16 mouse cellular contexts compared by ENCODE assay signal in the genomic region with DNA sequence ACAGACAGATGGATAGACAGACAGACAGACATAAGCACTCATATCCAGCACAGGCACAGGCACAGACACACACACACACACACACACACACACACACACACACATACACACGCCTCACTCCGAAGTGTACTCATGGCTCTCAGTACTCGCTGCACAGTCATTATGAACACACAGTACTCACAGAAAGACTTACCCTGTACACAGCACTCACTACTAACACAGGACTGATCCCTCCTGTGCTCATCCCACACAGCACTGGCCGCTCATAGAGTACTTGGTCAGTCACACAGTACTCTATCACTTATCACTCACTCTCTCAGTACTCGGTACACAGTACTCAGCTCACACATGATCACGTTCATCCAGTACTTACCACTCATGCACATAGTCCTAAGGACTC.
DNase-seq lines count a peak whose midpoint lies in the region; ATAC-seq and TF ChIP-seq lines count a peak whose summit lies in the region.
"Had no signal": no experiment of that assay in that cellular context is flagged by ENCODE, and none has a peak within 500 bp of the region (broad histone marks: within the 10 kb centered on the region; RNA-seq: fewer than 3 reads in every experiment).

No protein-coding gene starts in this region.

- TF ChIP-seq EP300 in MEL (IDR thresholded peaks at IDR 0.05; ENCODE audit: low read depth in 1 of 2, low read length in 2 of 2), result no peak

- peak overlapping the region; percentile 73 for H3K27ac ChIP-seq in forebrain, embryonic 10.5 days
- no peak overlapping the region for H3K27ac ChIP-seq in forebrain, embryonic 16.5 days (ENCODE audit: low read length)
- H3K27ac ChIP-seq in heart, embryonic 15.5 days, result peak overlapping the region; percentile 88; the same call in 1 of the 2 replicates
- H3K27ac ChIP-seq in MEL (ENCODE audit: control insufficient read depth, low read depth, low read length), result peak overlapping the region; percentile 90
- peak overlapping the region; percentile 96 for H3K27ac ChIP-seq in liver, embryonic 13.5 days

- no peak for TF ChIP-seq POLR2A in MEL (IDR thresholded peaks at IDR 0.05; ENCODE audit: control insufficient read depth in 1 of 2, insufficient read depth in 1 of 2, low read depth in 1 of 2, low read length in 2 of 2, poor library complexity in 1 of 2)

- WGBS in forebrain, embryonic 10.5 days, result 91% methylated on average over 6 of the region's 6 CpGs
- WGBS in forebrain, embryonic 16.5 days, result 96% methylated on average over 6 of the region's 6 CpGs
- 89% methylated on average over 6 of the region's 6 CpGs for WGBS in heart, embryonic 15.5 days
- 42% methylated on average over 6 of the region's 6 CpGs for WGBS in liver, embryonic 13.5 days (ENCODE audit: insufficient replicate concordance)

- H3K9me3 ChIP-seq in forebrain, embryonic 10.5 days, result no peaks in the 10 kb centered on the region
- no peaks in the 10 kb centered on the region for H3K9me3 ChIP-seq in forebrain, embryonic 16.5 days (ENCODE audit: control insufficient read depth, low read length)
- no peaks in the 10 kb centered on the region for H3K9me3 ChIP-seq in heart, embryonic 15.5 days (replicated peaks)
- no peaks in the 10 kb centered on the region for H3K9me3 ChIP-seq in MEL (replicated peaks; ENCODE audit: insufficient read depth, low read length)
- H3K9me3 ChIP-seq in liver, embryonic 13.5 days (replicated peaks), result no peaks in the 10 kb centered on the region

- peaks cover 31% of the 10 kb centered on the region for H3K79me2 ChIP-seq in MEL (ENCODE audit: control insufficient read depth, insufficient read depth, low read length, poor library complexity)

- H3K36me3 ChIP-seq in forebrain, embryonic 10.5 days (replicated peaks), result no peaks in the 10 kb centered on the region
- no peaks in the 10 kb centered on the region for H3K36me3 ChIP-seq in forebrain, embryonic 16.5 days (ENCODE audit: control insufficient read depth, insufficient read depth)
- no peaks in the 10 kb centered on the region for H3K36me3 ChIP-seq in heart, embryonic 15.5 days
- H3K36me3 ChIP-seq in MEL (ENCODE audit: control insufficient read depth in 1 of 2, insufficient read depth in 2 of 2, low read length in 2 of 2), result peaks cover 0 to 56% of the 10 kb centered on the region in 2 experiments; a peak in 2 of 4 replicates
- no peaks in the 10 kb centered on the region for H3K36me3 ChIP-seq in liver, embryonic 13.5 days

- no peak overlapping the region for H3K9ac ChIP-seq in forebrain, embryonic 16.5 days (replicated peaks; ENCODE audit: low read depth, low read length)
- no peak overlapping the region for H3K9ac ChIP-seq in heart, embryonic 15.5 days
- H3K9ac ChIP-seq in MEL (ENCODE audit: control insufficient read depth, low read depth, low read length, poor library complexity, severe bottlenecking), result peak overlapping the region; percentile 62
- peak overlapping the region; percentile 82 for H3K9ac ChIP-seq in liver, embryonic 13.5 days

- no peak overlapping the region for H3K4me2 ChIP-seq in forebrain, embryonic 16.5 days (ENCODE audit: low read length)
- no peak overlapping the region for H3K4me2 ChIP-seq in heart, embryonic 15.5 days
- H3K4me2 ChIP-seq in liver, embryonic 13.5 days, result peak overlapping the region; percentile 75

- no peak for TF ChIP-seq CTCF in MEL (IDR thresholded peaks at IDR 0.05 in 2 of 3, conservative IDR thresholded peaks at IDR 0.05 in 1 of 3; ENCODE audit: control insufficient read depth in 1 of 3, insufficient read depth in 1 of 3, low read depth in 2 of 3, low read length in 3 of 3, poor library complexity in 1 of 3, severe bottlenecking in 1 of 3)

- ATAC-seq in forebrain, embryonic 16.5 days, result no peak
- ATAC-seq in heart, embryonic 15.5 days (replicated peaks; ENCODE audit: insufficient number of reproducible peaks, insufficient read depth, low FRiP score, low read depth), result no peak
- ATAC-seq in liver, embryonic 13.5 days (ENCODE audit: low read depth), result peak; percentile 2; the same call in 1 of the 2 replicates

- peaks cover 96% of the 10 kb centered on the region for H3K4me1 ChIP-seq in forebrain, embryonic 10.5 days
- H3K4me1 ChIP-seq in forebrain, embryonic 16.5 days (replicated peaks; ENCODE audit: control insufficient read depth, insufficient read depth, low read length), result peaks cover 41% of the 10 kb centered on the region
- peaks cover 95% of the 10 kb centered on the region for H3K4me1 ChIP-seq in heart, embryonic 15.5 days (replicated peaks)
- peaks cover 33 to 84% of the 10 kb centered on the region in 2 experiments for H3K4me1 ChIP-seq in MEL (ENCODE audit: control insufficient read depth in 1 of 2, insufficient read depth in 2 of 2, low read length in 2 of 2)
- peaks cover 100% of the 10 kb centered on the region for H3K4me1 ChIP-seq in liver, embryonic 13.5 days (replicated peaks)

- TF ChIP-seq RAD21 in MEL (IDR thresholded peaks at IDR 0.05; ENCODE audit: low read depth, low read length), result no peak

- H3K27me3 ChIP-seq in forebrain, embryonic 10.5 days (ENCODE audit: poor library complexity, severe bottlenecking), result peaks cover 50% of the 10 kb centered on the region
- no peaks in the 10 kb centered on the region for H3K27me3 ChIP-seq in forebrain, embryonic 16.5 days (replicated peaks; ENCODE audit: control insufficient read depth, insufficient read depth, low read length)
- H3K27me3 ChIP-seq in heart, embryonic 15.5 days, result no peaks in the 10 kb centered on the region
- no peaks in the 10 kb centered on the region for H3K27me3 ChIP-seq in MEL (ENCODE audit: control insufficient read depth in 1 of 2, insufficient read depth in 2 of 2, low read length in 2 of 2)
- no peaks in the 10 kb centered on the region for H3K27me3 ChIP-seq in liver, embryonic 13.5 days

- no peak for DNase-seq in forebrain, embryonic 10.5 days (ENCODE audit: extremely low spot score, low spot score)
- DNase-seq in heart, adult 11 months, result no peak
- DNase-seq in MEL (ENCODE audit: low read depth, low spot score), result no peak
- DNase-seq in liver, embryonic 13.5 days, result peak; percentile 26
- no peak for DNase-seq in thymus, adult 18-20 months
- DNase-seq in thymus, postnatal 4 days, result no peak
- DNase-seq: adrenal gland, adult 2 months; cerebellum, adult 11 months; cerebellum, postnatal 36 days; gastrocnemius, postnatal 36 days; kidney, adult 9 months; lung, postnatal 10 days; right cerebral cortex, postnatal 14 days; thymus, postnatal 14 days had no signal

- H3K4me3 ChIP-seq in forebrain, embryonic 10.5 days, result no peak overlapping the region
- no peak overlapping the region for H3K4me3 ChIP-seq in forebrain, embryonic 16.5 days (replicated peaks; ENCODE audit: low read length)
- no peak overlapping the region for H3K4me3 ChIP-seq in heart, embryonic 15.5 days
- no peak overlapping the region for H3K4me3 ChIP-seq in MEL (ENCODE audit: control insufficient read depth in 1 of 2, insufficient read depth in 1 of 2, low read depth in 2 of 2, low read length in 2 of 2)
- no peak overlapping the region for H3K4me3 ChIP-seq in liver, embryonic 13.5 days (replicated peaks)

TF ChIP-seq in MEL, 35 proteins besides CTCF, POLR2A, EP300 and RAD21:
- TF ChIP-seq POLR2AphosphoS5 (IDR thresholded peaks at IDR 0.05; ENCODE audit: borderline replicate concordance, low read depth, low read length) (peak; percentile 68; the same call in 1 of the 2 replicates), ETS1 (IDR thresholded peaks at IDR 0.05; ENCODE audit: low read depth, low read length) (no peak)

Comparison
In these comparisons a context has a peak if more than half of its experiments do, and no peak if none do; other contexts are left out.
1. H3K9ac ChIP-seq: peak in MEL (single experiment) and liver, embryonic 13.5 days (single experiment); none in forebrain, embryonic 16.5 days (single experiment) and heart, embryonic 15.5 days (single experiment).